Mouse (Mus musculus) Patski (cell line): ENCODE measurements around the gene Mast1. TPM values are rescaled to one million over a fixed set of nuclear protein-coding genes. Genes with fewer than 3 reads are reported as not detected.
A peak's percentile ranks its signal among the peaks of the same experiment; 100 is the strongest.

Source experiments
- ATAC-seq: fragments of 100-300 bp; one replicate; pipeline ENCODE4 v1.8.0; 2021
- CTCF ChIA-PET: fragments of 350-600 bp; sonication (Branson Sonifier 250); formaldehyde crosslinking; loops from one replicate; lab custom pipeline; 2022; ENCODE audit warnings: inconsistent platforms; lab: Charles Lee
- POLR2A ChIA-PET: fragments of 350-600 bp; sonication (Branson Sonifier 250); formaldehyde crosslinking; loops from one replicate; lab custom pipeline; 2022; ENCODE audit warnings: antibody characterized with exemption, inconsistent platforms; lab: Charles Lee
- DNase-seq: peaks from one replicate; pipeline ENCODE4 v3.0.0-alpha.2; 2011; ENCODE audit warnings: low read depth, low spot score
- H3K27me3 ChIP-seq: fragments of 371-371 bp; one replicate; pipeline ENCODE4 v1.5.1; 2021
- CTCF ChIP-seq: fragments of 100-300 bp; IDR thresholded peaks from one replicate; pipeline ENCODE4 v1.5.1; 2021
- in situ Hi-C: fragments of 300-500 bp; cut with MboI; formaldehyde crosslinking; loops from 3 replicates; pipeline ENCODE4 v1.11.1; 2018; ENCODE audit warnings: low pct_unique_long_range_greater_than_20kb, mixed read lengths
- polyA plus RNA-seq: library from polyadenylated mRNA; unstranded; gene quantifications from one replicate; pipeline ENCODE4 v1.2.3, GENCODE M21; 2021

Mast1 gene
- polyA plus RNA-seq, 1 experiment from 2014 or later: 0.60 TPM

- ChIA-PET POLR2A (interaction anchor here (1.2 to 2.9 kb wide), 3 partner anchors 9 to 14 kb away, joined by 3 to 17 read pairs (median 3); partner anchors contain the start of gene Junb), CTCF (interaction anchor here (0.8 to 1.2 kb wide), 4 partner anchors 8 to 31 kb away, joined by 3 to 4 read pairs (median 4); no protein-coding TSS in a partner anchor)
- H3K27me3 ChIP-seq: no peaks in the 10 kb centered on the region
- no peak for DNase-seq
- ATAC-seq: no peak
- in situ Hi-C loops: no loop called here
- TF ChIP-seq CTCF: no peak
These were observed 29.4 kb upstream of the Mast1 start for GRCm38 (mm10) chr8:84966603-84967002.

GRCm38 (mm10) chr8:84965731-84966291, 28.7 kb upstream of the Mast1 start:
- no peak for DNase-seq
- in situ Hi-C loops: no loop called here
- ChIA-PET POLR2A (interaction anchor here (0.6 to 2.9 kb wide), 2 partner anchors 10 to 359 kb away, joined by 3 to 17 read pairs; no protein-coding TSS in a partner anchor), CTCF (interaction anchor here (1.0 to 1.2 kb wide), 3 partner anchors 9 to 32 kb away, joined by 3 to 4 read pairs (median 4); no protein-coding TSS in a partner anchor)
- no peak for TF ChIP-seq CTCF
- no peaks in the 10 kb centered on the region for H3K27me3 ChIP-seq
- ATAC-seq: peak; percentile 91

GRCm38 (mm10) chr8:84963952-84964351, 26.8 kb upstream of the Mast1 start:
- no peak for TF ChIP-seq CTCF
- DNase-seq (no peak), ATAC-seq (no peak)
- H3K27me3 ChIP-seq: no peaks in the 10 kb centered on the region
- CTCF ChIA-PET: interaction anchor here (1.7 kb wide), 1 partner anchor 26 kb away, joined by 4 read pairs; the partner anchor contains the start of gene Hook2
- POLR2A ChIA-PET: no interaction called here
- in situ Hi-C loops: no loop called here

DNA sequence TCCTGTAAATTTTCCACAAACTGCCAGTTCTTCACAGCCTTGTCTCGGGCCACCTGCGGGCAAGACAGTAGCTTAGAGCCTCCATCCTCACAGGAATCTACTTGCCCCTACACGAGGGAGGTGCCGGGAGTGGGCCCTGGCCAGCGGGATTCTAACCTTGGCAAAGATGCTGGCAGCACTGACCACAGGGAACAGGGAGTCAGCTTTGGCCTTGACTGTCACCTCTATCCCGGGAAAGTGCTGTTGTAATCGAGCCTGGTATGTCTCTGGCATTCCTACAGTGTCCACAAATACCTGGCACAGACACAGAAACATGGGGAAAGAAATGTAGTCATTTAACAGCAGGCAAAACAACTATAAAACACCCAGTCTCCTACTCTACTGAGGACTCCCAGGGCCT, 22.7 kb upstream of the Mast1 start:
- in situ Hi-C loops: loop anchor here (5.0 kb wide), 1 partner anchor 38 kb away; no protein-coding TSS in a partner anchor
- ChIA-PET POLR2A (interaction anchor here (1.9 kb wide), 1 partner anchor 11 kb away, joined by 6 read pairs; no protein-coding TSS in a partner anchor), CTCF (interaction anchor here (0.8 to 2.0 kb wide), 2 partner anchors 31 to 45 kb away, joined by 3 to 7 read pairs; no protein-coding TSS in a partner anchor)
- ATAC-seq (peak; percentile 36), DNase-seq (no peak)
- TF ChIP-seq CTCF: no peak
- no peaks in the 10 kb centered on the region for H3K27me3 ChIP-seq

DNA sequence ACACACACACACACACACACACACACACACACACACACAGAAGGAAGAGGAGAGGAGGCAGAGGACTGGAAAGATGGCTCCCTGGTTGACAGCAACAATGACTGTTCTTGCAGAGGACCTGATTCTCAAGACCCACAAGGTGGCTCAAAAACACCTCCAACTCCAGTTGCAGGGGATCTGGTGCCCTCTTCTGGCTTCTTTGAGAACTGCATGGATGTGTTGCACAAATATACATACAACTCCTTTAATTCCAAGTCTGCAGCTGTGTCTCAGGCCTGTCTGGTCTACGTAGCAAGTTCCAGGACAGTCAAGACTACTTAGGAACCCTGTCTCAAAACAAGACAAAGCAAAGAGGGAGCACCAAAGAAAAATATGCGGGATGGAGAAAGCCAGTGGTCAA, 19.6 kb upstream of the Mast1 start:
- peak; percentile 93 for TF ChIP-seq CTCF
- ChIA-PET POLR2A (interaction anchor here (0.8 to 1.6 kb wide), 2 partner anchors 13 to 33 kb away, joined by 3 to 8 read pairs; partner anchors contain the start of genes Gm49661, Hook2, Prdx2 and Rnaseh2a), CTCF (interaction anchor here (0.8 to 2.0 kb wide), 9 partner anchors 8 to 54 kb away, joined by 3 to 9 read pairs (median 4); partner anchors contain the start of genes Junb and Klf1)
- peaks cover 9% of the 10 kb centered on the region for H3K27me3 ChIP-seq
- in situ Hi-C loops: loop anchor here (5.0 kb wide), 1 partner anchor 34 kb away; no protein-coding TSS in a partner anchor
- ATAC-seq: peak; percentile 9
- peak; percentile 28 for DNase-seq

GRCm38 (mm10) chr8:84952612-84953255, 15.6 kb upstream of the Mast1 start:
- CTCF ChIA-PET: interaction anchor here (1.2 kb wide), 1 partner anchor 44 kb away, joined by 3 read pairs; no protein-coding TSS in a partner anchor
- ATAC-seq (no peak), DNase-seq (no peak)
- in situ Hi-C loops: no loop called here
- POLR2A ChIA-PET: no interaction called here
- H3K27me3 ChIP-seq: peaks cover 30% of the 10 kb centered on the region
- TF ChIP-seq CTCF: no peak

DNA sequence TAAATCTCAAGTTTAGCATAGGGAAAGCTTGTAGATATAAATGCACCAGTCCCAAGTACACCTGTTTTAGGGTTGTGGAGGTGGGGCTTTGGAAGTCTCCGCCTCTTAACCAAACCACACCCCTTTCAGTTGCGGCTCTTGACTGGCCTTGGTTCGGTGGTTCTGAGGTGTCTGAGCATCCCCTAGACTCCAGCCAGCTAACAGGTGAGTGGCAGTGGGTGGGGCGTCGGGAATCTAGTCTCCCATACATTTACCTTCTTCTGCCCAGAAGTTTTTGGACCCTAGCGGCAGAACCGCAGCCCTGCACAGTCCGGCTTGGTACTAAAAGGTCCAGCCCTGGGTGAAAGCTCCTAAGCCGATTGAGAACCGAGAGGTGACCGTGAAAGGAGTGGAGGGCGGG, 12.6 kb upstream of the Mast1 start:
- POLR2A ChIA-PET: interaction anchor here (0.6 kb wide), 1 partner anchor 115 kb away, joined by 5 read pairs; no protein-coding TSS in a partner anchor
- H3K27me3 ChIP-seq: peaks cover 56% of the 10 kb centered on the region
- ATAC-seq (no peak), DNase-seq (no peak)
- no peak for TF ChIP-seq CTCF
- CTCF ChIA-PET: interaction anchor here (1.2 kb wide), 1 partner anchor 25 kb away, joined by 3 read pairs; no protein-coding TSS in a partner anchor
- in situ Hi-C loops: no loop called here

DNA sequence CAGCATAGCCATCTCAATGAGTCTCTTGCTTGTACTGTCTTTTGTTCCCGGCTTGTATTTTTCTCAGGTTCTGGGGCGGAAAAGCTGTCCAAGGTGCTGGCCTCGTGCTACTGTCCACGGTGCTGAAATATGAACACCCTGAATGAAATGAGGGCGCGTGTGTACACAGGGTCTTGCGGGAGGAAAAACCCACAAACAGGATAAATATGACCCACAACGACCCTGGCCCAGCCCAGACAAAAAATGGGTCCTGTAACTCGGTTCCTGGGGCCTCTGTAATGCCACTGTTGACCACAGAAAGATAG, 10.0 kb upstream of the Mast1 start:
- in situ Hi-C loops: no loop called here
- ATAC-seq (no peak), DNase-seq (no peak)
- CTCF ChIA-PET: no interaction called here
- peak; percentile 11 for TF ChIP-seq CTCF
- POLR2A ChIA-PET: no interaction called here
- H3K27me3 ChIP-seq: peaks cover 64% of the 10 kb centered on the region

DNA sequence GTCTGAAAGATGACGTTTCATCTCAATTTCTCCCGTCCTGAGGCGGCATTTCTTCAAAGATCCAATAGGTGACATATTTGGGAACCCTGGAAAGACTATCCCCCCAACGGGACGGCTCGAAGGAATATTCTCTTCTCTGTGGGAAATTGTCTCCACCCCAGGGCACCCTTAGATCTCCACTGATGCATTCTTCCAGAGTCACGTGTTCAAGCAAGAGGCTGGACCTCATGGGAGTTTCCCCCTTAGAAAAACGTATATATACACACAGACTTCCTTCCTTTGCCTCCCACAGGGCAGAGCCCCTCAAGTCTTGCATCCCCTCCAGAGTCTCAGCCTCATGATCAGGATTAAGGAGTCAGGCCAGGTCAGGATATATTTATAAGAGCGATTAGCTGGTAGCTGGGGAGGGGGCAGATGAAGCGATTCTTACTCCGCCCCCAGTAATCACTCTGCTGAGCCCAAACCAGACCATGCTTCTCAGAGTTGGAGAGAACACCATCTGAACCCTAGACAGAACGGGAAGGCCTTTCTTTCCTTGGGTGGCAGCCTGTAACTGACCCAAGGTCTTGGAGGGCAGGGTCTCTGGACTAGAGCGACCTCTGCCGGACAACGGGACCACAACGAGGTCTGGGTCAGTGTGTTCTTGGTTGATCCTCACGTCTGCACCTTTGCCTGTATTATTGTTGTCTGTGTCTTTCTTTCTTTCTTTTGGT, 9.5 kb upstream of the Mast1 start, which contains the start of gene Rtbdn:
TSS of gene Rtbdn (plus strand) at position 464 of the 713 bp plus-strand sequence.
- ATAC-seq (no peak), DNase-seq (no peak)
- in situ Hi-C loops: no loop called here
- ChIA-PET CTCF (no interaction called here), POLR2A (no interaction called here)
- peak; percentile 48 for TF ChIP-seq CTCF
- peaks cover 59% of the 10 kb centered on the region for H3K27me3 ChIP-seq
